In genomic region chr2:25506964-25507363, GRCm38 (mm10) we compare ENCODE assay signal across 9 mouse cellular contexts. TPM values are rescaled to one million over a fixed set of nuclear protein-coding genes. Genes with fewer than 3 reads are reported as not detected.
A peak's percentile ranks its signal among the peaks of the same experiment; 100 is the strongest.
DNase-seq lines count a peak whose midpoint lies in the region; ATAC-seq and TF ChIP-seq lines count a peak whose summit lies in the region.
"Had no signal": no experiment of that assay in that cellular context is flagged by ENCODE, and none has a peak within 500 bp of the region (broad histone marks: within the 10 kb centered on the region; RNA-seq: fewer than 3 reads in every experiment).

No protein-coding gene starts in this region.

- H3K4me2 ChIP-seq in heart, postnatal 0 days (ENCODE audit: low read depth, low read length): no peak overlapping the region
- no peak overlapping the region for H3K4me2 ChIP-seq in kidney, embryonic 14.5 days (replicated peaks; ENCODE audit: low read depth, low read length)
- H3K4me2 ChIP-seq in myocyte (ENCODE audit: low read depth): no peak overlapping the region

- TF ChIP-seq CTCF in heart, postnatal 0 days (IDR thresholded peaks at IDR 0.05; ENCODE audit: low read depth): peak; percentile 40
- no peak for TF ChIP-seq CTCF in heart, adult 2 months (IDR thresholded peaks at IDR 0.05)
- peak; percentile 36 for TF ChIP-seq CTCF in ES-Bruce4 (IDR thresholded peaks at IDR 0.05; ENCODE audit: low read depth, low read length)

- intact Hi-C loops in heart, adult 2 months (cut with DNase I): no loop called here

- peaks cover 1% of the 10 kb centered on the region; the same call in 1 of the 2 replicates for H3K4me1 ChIP-seq in heart, postnatal 0 days (ENCODE audit: control insufficient read depth, insufficient read depth)
- no peaks in the 10 kb centered on the region; the same call in 1 of the 2 replicates for H3K4me1 ChIP-seq in heart, adult 2 months (ENCODE audit: control insufficient read depth, insufficient read depth, low read length)
- H3K4me1 ChIP-seq in ES-Bruce4 (ENCODE audit: control insufficient read depth, insufficient read depth, low read length): no peaks in the 10 kb centered on the region
- no peaks in the 10 kb centered on the region for H3K4me1 ChIP-seq in kidney, embryonic 14.5 days (ENCODE audit: control insufficient read depth, insufficient read depth, low read length)
- H3K4me1 ChIP-seq in hindbrain, embryonic 10.5 days (replicated peaks): peaks cover 6% of the 10 kb centered on the region

- H3K9me3 ChIP-seq in heart, postnatal 0 days (replicated peaks; ENCODE audit: control insufficient read depth, low read length): no peaks in the 10 kb centered on the region
- no peaks in the 10 kb centered on the region for H3K9me3 ChIP-seq in ES-Bruce4 (replicated peaks; ENCODE audit: control insufficient read depth, insufficient read depth, low read length, poor library complexity, severe bottlenecking)
- no peaks in the 10 kb centered on the region for H3K9me3 ChIP-seq in kidney, embryonic 14.5 days (ENCODE audit: control insufficient read depth, low read length)
- H3K9me3 ChIP-seq in hindbrain, embryonic 10.5 days: no peaks in the 10 kb centered on the region
- H3K9me3 ChIP-seq: megakaryocyte, embryonic 14.5 days had no signal

- no peaks in the 10 kb centered on the region for H3K27me3 ChIP-seq in heart, postnatal 0 days (ENCODE audit: control insufficient read depth, insufficient read depth, low read length)
- H3K27me3 ChIP-seq in heart, adult 2 months (ENCODE audit: control insufficient read depth, insufficient read depth, low read length): no peaks in the 10 kb centered on the region
- H3K27me3 ChIP-seq in ES-Bruce4 (ENCODE audit: control insufficient read depth, insufficient read depth, low read length, poor library complexity, severe bottlenecking): no peaks in the 10 kb centered on the region
- H3K27me3 ChIP-seq in kidney, embryonic 14.5 days (ENCODE audit: control insufficient read depth, insufficient read depth, low read length): no peaks in the 10 kb centered on the region
- H3K27me3 ChIP-seq in myocyte (ENCODE audit: control insufficient read depth, insufficient read depth, insufficient read length): no peaks in the 10 kb centered on the region
- H3K27me3 ChIP-seq in hindbrain, embryonic 10.5 days (ENCODE audit: insufficient read depth, poor library complexity, severe bottlenecking): no peaks in the 10 kb centered on the region

- DNase-seq in heart, postnatal 0 days (ENCODE audit: low spot score): peak; percentile 27
- DNase-seq in heart, adult 2 months: no peak
- no peak for DNase-seq in hindbrain, embryonic 10.5 days (ENCODE audit: low spot score)
- no peak for DNase-seq in layer of hippocampus, postnatal 14 days (ENCODE audit: low spot score in 2 of 2)

- H3K79me2 ChIP-seq in heart, adult 2 months (replicated peaks; ENCODE audit: control insufficient read depth, insufficient read depth, low read length): no peaks in the 10 kb centered on the region
- H3K79me2 ChIP-seq in myocyte (ENCODE audit: control insufficient read depth, insufficient read depth): peaks cover 3% of the 10 kb centered on the region

- no peak overlapping the region for H3K9ac ChIP-seq in heart, postnatal 0 days (replicated peaks; ENCODE audit: low read depth, low read length)
- H3K9ac ChIP-seq in heart, adult 2 months (ENCODE audit: low read depth, low read length): no peak overlapping the region
- H3K9ac ChIP-seq in ES-Bruce4 (ENCODE audit: low read depth, poor library complexity, severe bottlenecking): no peak overlapping the region
- H3K9ac ChIP-seq in kidney, embryonic 14.5 days (ENCODE audit: low read depth, low read length): no peak overlapping the region

- peak; percentile 44; the same call in 1 of the 2 replicates for ATAC-seq in heart, postnatal 0 days (ENCODE audit: insufficient read depth, low read depth)
- peak; percentile 59; the same call in 1 of the 2 replicates for ATAC-seq in kidney, embryonic 14.5 days (ENCODE audit: low FRiP score, low TSS enrichment)
- ATAC-seq in cerebellum, adult (ENCODE audit: insufficient number of reproducible peaks, low FRiP score, low TSS enrichment): no peak

- no peak for TF ChIP-seq EP300 in heart, postnatal 0 days (IDR thresholded peaks at IDR 0.05; ENCODE audit: low read depth)
- no peak for TF ChIP-seq EP300 in heart, adult 2 months (IDR thresholded peaks at IDR 0.05; ENCODE audit: insufficient read depth, low read depth, low read length)
- TF ChIP-seq EP300 in ES-Bruce4 (IDR thresholded peaks at IDR 0.05; ENCODE audit: insufficient read depth, low read depth, low read length): no peak

- 34% methylated on average over 5 of the region's 5 CpGs for WGBS in heart, postnatal 0 days
- WGBS in heart, adult 2 months: 43% methylated on average over 5 of the region's 5 CpGs
- 34% methylated on average over 5 of the region's 5 CpGs for WGBS in kidney, embryonic 14.5 days
- 36% methylated on average over 5 of the region's 5 CpGs for WGBS in hindbrain, embryonic 10.5 days

- no peak for TF ChIP-seq POLR2A in heart, adult 2 months (IDR thresholded peaks at IDR 0.05; ENCODE audit: insufficient read depth, low read depth, low read length)
- TF ChIP-seq POLR2A in ES-Bruce4 (IDR thresholded peaks at IDR 0.05; ENCODE audit: insufficient read depth, low read length): no peak
- TF ChIP-seq POLR2A in myocyte (IDR thresholded peaks at IDR 0.05; ENCODE audit: insufficient read length, low read depth): no peak

- H3K27ac ChIP-seq in heart, postnatal 0 days (ENCODE audit: low read depth): no peak overlapping the region
- H3K27ac ChIP-seq in heart, adult 2 months: no peak overlapping the region
- no peak overlapping the region for H3K27ac ChIP-seq in ES-Bruce4 (ENCODE audit: insufficient read depth, low read length)
- H3K27ac ChIP-seq in kidney, embryonic 14.5 days (ENCODE audit: low read depth, low read length): no peak overlapping the region
- H3K27ac ChIP-seq in hindbrain, embryonic 10.5 days: no peak overlapping the region

- H3K4me3 ChIP-seq in heart, postnatal 0 days (ENCODE audit: low read depth, low read length): no peak overlapping the region
- H3K4me3 ChIP-seq in heart, adult 2 months: no peak overlapping the region
- H3K4me3 ChIP-seq in ES-Bruce4 (ENCODE audit: low read depth, low read length): no peak overlapping the region
- no peak overlapping the region for H3K4me3 ChIP-seq in kidney, embryonic 14.5 days (ENCODE audit: low read length)
- no peak overlapping the region for H3K4me3 ChIP-seq in myocyte
- H3K4me3 ChIP-seq in hindbrain, embryonic 10.5 days: no peak overlapping the region
- H3K4me3 ChIP-seq: megakaryocyte, embryonic 14.5 days had no signal

- H3ac ChIP-seq in myocyte (ENCODE audit: control insufficient read depth, insufficient read length): no peak overlapping the region

- peaks cover 34% of the 10 kb centered on the region for H3K36me3 ChIP-seq in heart, postnatal 0 days (replicated peaks; ENCODE audit: control insufficient read depth, insufficient read depth, low read length)
- H3K36me3 ChIP-seq in heart, adult 2 months (ENCODE audit: control insufficient read depth, insufficient read depth, low read length): no peaks in the 10 kb centered on the region
- no peaks in the 10 kb centered on the region for H3K36me3 ChIP-seq in ES-Bruce4 (ENCODE audit: control insufficient read depth, insufficient read depth, low read length, poor library complexity, severe bottlenecking)
- H3K36me3 ChIP-seq in kidney, embryonic 14.5 days (ENCODE audit: control insufficient read depth, insufficient read depth, low read length): peaks cover 22% of the 10 kb centered on the region; the same call in 1 of the 2 replicates
- H3K36me3 ChIP-seq in myocyte (ENCODE audit: control insufficient read depth, insufficient read depth): peaks cover 3% of the 10 kb centered on the region
- peaks cover 42% of the 10 kb centered on the region for H3K36me3 ChIP-seq in hindbrain, embryonic 10.5 days

RNA-seq across cellular contexts. Expression of gene C8g, which starts 5.4 kb away (rescaled TPM):
- 1.6 and 9.0 TPM in 2 replicates for total RNA-seq in heart, postnatal 0 days (2014; rRNA removed; ENCODE audit: low replicate concordance)
- 2.4 and 4.0 TPM in 2 replicates for polyA plus RNA-seq in heart, postnatal 0 days (2015; fragmentation: Nextera tagmentation; extraction: Ambion mirVana)
- total RNA-seq in heart, adult 2 months (2021): 1 to 10 TPM; 1.3 to 1.6 TPM
- polyA plus RNA-seq in heart, adult 2 months (2012; rRNA removed): 4.1 and 6.1 TPM in 2 replicates
- polyA plus RNA-seq in ES-Bruce4 (2011; ENCODE audit: insufficient read depth, insufficient read length, low read depth, missing spikeins): 3.5 and 4.9 TPM in 2 replicates
- 7.9 and 9.8 TPM in 2 replicates for polyA plus RNA-seq in kidney, embryonic 14.5 days (2014; fragmentation: Nextera tagmentation; extraction: Ambion mirVana)
- 0.74 TPM for polyA plus RNA-seq in myocyte (2012; fragmentation: generic; extraction: Trizol)
- polyA plus RNA-seq in hindbrain, embryonic 10.5 days (2016; fragmentation: Nextera tagmentation; extraction: Ambion mirVana): 5.8 and 6.0 TPM in 2 replicates
- total RNA-seq in layer of hippocampus, postnatal 14 days (2021): 1 to 10 TPM; 1.5 to 1.7 TPM

RNA-seq across cellular contexts. Expression of gene Fbxw5, which starts 6.4 kb away (rescaled TPM):
- 115 and 141 TPM in 2 replicates for total RNA-seq in heart, postnatal 0 days (2014; rRNA removed; ENCODE audit: low replicate concordance)
- 70.6 and 76.5 TPM in 2 replicates for polyA plus RNA-seq in heart, postnatal 0 days (2015; fragmentation: Nextera tagmentation; extraction: Ambion mirVana)
- 10 to 100 TPM; 82.7 to 84.8 TPM for total RNA-seq in heart, adult 2 months (2021)
- 32.9 and 41.0 TPM in 2 replicates for polyA plus RNA-seq in heart, adult 2 months (2012; rRNA removed)
- polyA plus RNA-seq in ES-Bruce4 (2011; ENCODE audit: insufficient read depth, insufficient read length, low read depth, missing spikeins) (16.4 and 18.4 TPM in 2 replicates), myocyte (2012; fragmentation: generic; extraction: Trizol) (53.6 TPM)
- polyA plus RNA-seq in kidney, embryonic 14.5 days (2014; fragmentation: Nextera tagmentation; extraction: Ambion mirVana): 58.1 and 87.6 TPM in 2 replicates
- 88.3 and 109 TPM in 2 replicates for polyA plus RNA-seq in hindbrain, embryonic 10.5 days (2016; fragmentation: Nextera tagmentation; extraction: Ambion mirVana)
- total RNA-seq in layer of hippocampus, postnatal 14 days (2021): 100 to 1,000 TPM; 130 to 134 TPM

RNA-seq across cellular contexts. Expression of gene Lcn12, which starts 13.3 kb away (rescaled TPM):
- total RNA-seq in heart, postnatal 0 days (2014; rRNA removed; ENCODE audit: low replicate concordance): not detected in 2 replicates
- not detected in 2 replicates for polyA plus RNA-seq in heart, postnatal 0 days (2015; fragmentation: Nextera tagmentation; extraction: Ambion mirVana)
- not detected for total RNA-seq in heart, adult 2 months (2021)
- polyA plus RNA-seq in heart, adult 2 months (2012; rRNA removed): not detected in 2 replicates
- polyA plus RNA-seq in ES-Bruce4 (2011; ENCODE audit: insufficient read depth, insufficient read length, low read depth, missing spikeins) (not detected in 2 replicates), myocyte (2012; fragmentation: generic; extraction: Trizol) (not detected)
- polyA plus RNA-seq in kidney, embryonic 14.5 days (2014; fragmentation: Nextera tagmentation; extraction: Ambion mirVana): not detected in 2 replicates
- polyA plus RNA-seq in hindbrain, embryonic 10.5 days (2016; fragmentation: Nextera tagmentation; extraction: Ambion mirVana): not detected in 2 replicates
- total RNA-seq in layer of hippocampus, postnatal 14 days (2021): not detected

RNA-seq across cellular contexts. Expression of gene Ptgds, which starts 37.1 kb away (rescaled TPM):
- total RNA-seq in heart, postnatal 0 days (2014; rRNA removed; ENCODE audit: low replicate concordance): 708 and 711 TPM in 2 replicates
- polyA plus RNA-seq in heart, postnatal 0 days (2015; fragmentation: Nextera tagmentation; extraction: Ambion mirVana): 356 and 359 TPM in 2 replicates
- 100 to 1,000 TPM; 472 to 774 TPM for total RNA-seq in heart, adult 2 months (2021)
- 198 and 795 TPM in 2 replicates for polyA plus RNA-seq in heart, adult 2 months (2012; rRNA removed)
- polyA plus RNA-seq in ES-Bruce4 (2011; ENCODE audit: insufficient read depth, insufficient read length, low read depth, missing spikeins) (0.57 TPM in 1 of 2 replicates, not detected in the other), myocyte (2012; fragmentation: generic; extraction: Trizol) (9.8 TPM)
- 1.1 and 1.5 TPM in 2 replicates for polyA plus RNA-seq in kidney, embryonic 14.5 days (2014; fragmentation: Nextera tagmentation; extraction: Ambion mirVana)
- polyA plus RNA-seq in hindbrain, embryonic 10.5 days (2016; fragmentation: Nextera tagmentation; extraction: Ambion mirVana): 0.49 and 1.7 TPM in 2 replicates
- 100 to 1,000 TPM; 234 to 420 TPM for total RNA-seq in layer of hippocampus, postnatal 14 days (2021)

RNA-seq across cellular contexts. Expression of gene Traf2, which starts 39.8 kb away (rescaled TPM):
- 5.1 and 6.3 TPM in 2 replicates for total RNA-seq in heart, postnatal 0 days (2014; rRNA removed; ENCODE audit: low replicate concordance)
- 14.2 and 15.8 TPM in 2 replicates for polyA plus RNA-seq in heart, postnatal 0 days (2015; fragmentation: Nextera tagmentation; extraction: Ambion mirVana)
- total RNA-seq in heart, adult 2 months (2021): 10 to 100 TPM; 13.5 to 15.8 TPM
- 10.8 and 15.1 TPM in 2 replicates for polyA plus RNA-seq in heart, adult 2 months (2012; rRNA removed)
- polyA plus RNA-seq in ES-Bruce4 (2011; ENCODE audit: insufficient read depth, insufficient read length, low read depth, missing spikeins) (9.4 and 9.8 TPM in 2 replicates), myocyte (2012; fragmentation: generic; extraction: Trizol) (40.4 TPM)
- 30.2 and 34.0 TPM in 2 replicates for polyA plus RNA-seq in kidney, embryonic 14.5 days (2014; fragmentation: Nextera tagmentation; extraction: Ambion mirVana)
- 38.2 and 40.1 TPM in 2 replicates for polyA plus RNA-seq in hindbrain, embryonic 10.5 days (2016; fragmentation: Nextera tagmentation; extraction: Ambion mirVana)
- 10 to 100 TPM in 1 of 2 experiments, 1 to 10 TPM in 1; 9.8 to 11.1 TPM for total RNA-seq in layer of hippocampus, postnatal 14 days (2021)
